Mouse (Mus musculus) adipocyte (in vitro differentiated cells): ENCODE results near the gene Slc38a11.
A peak's percentile ranks its signal among the peaks of the same experiment; 100 is the strongest.

ENCODE experiments used
- DNase-seq: peaks from one replicate; pipeline ENCODE4 v3.0.0-alpha.2; 2016; ENCODE audit warnings: low spot score

Slc38a11 gene

DNA sequence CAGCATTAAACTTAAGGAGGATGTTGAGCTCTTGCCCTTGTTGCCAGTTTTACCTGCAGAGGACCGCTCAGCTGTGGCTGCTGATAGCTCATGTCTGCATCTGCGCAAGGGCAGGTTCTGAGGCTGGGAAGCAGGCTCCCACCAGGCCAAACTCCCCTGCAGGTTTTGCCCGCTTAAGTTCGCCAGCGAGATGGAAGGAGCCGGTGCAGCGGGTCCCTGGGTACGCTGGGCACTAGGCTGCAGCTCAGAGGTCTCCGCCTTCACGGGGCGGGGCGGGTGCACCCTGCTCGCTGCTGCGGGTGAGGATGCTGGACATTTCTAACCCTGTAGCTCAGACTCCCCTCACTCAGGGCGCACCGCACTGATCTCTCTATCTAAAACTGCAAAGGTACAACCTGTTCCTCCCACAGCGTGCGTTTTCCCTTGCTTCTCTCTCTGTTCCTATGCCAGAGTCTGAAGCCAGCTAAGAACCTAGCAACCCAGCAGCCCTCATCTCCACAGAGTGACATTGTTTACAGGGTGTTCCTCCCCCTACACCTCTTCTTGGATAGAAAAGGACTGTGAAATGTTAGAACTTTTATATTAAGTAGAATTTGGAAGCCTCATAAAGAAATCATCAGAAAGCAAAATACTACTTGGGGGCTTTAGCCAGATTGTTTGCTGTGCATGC, at the start of gene Slc38a11:
TSS of gene Slc38a11 (minus strand) at position 207 of the 670 bp plus-strand sequence.
- no peak for DNase-seq

GRCm38 (mm10) chr2:65407110-65407509, 43.3 kb upstream of the Slc38a11 start:
- DNase-seq, result no peak

DNA sequence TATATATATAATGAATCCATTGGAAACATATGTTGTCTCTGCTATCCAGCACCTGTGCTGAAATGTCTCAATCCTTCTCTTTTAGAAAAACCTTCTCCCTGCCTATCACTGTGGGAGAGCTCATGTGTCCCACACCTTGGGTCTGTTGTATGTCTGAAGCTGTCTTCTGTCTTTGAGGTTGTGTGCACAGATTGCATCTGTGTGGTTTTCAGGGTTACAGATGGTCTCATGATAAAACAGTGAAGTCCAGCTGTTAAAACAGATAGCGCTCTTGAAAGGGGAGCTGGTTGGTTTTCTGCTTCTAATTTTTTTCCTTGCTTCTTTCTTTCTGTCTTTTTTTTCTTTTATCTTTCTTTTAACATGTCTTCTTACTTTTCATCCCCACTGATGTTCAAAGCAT, 41.6 kb upstream of the Slc38a11 start:
- DNase-seq, result no peak

- DNase-seq, result peak; percentile 8
Measured at GRCm38 (mm10) chr2:65402001-65402400, 38.2 kb upstream of the Slc38a11 start.

DNA sequence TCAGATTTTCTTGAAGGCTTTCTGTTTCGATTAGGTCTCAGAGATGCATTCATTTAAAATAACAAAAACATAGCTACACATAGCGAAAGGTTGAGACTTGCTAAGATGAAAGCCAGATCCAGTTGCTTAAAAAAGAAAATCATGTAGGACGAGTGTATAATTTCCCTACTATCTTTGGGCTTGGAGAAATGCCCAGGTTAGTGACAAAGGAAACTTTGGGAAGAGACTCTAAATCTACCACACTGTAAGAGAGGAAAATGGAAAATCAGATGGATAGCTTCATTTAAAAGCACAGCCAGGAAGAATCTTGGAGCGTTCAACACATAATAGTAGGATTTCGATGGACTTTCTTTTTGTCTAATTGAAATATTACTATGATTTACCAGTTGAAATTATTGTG, 36.1 kb upstream of the Slc38a11 start:
- no peak for DNase-seq

DNA sequence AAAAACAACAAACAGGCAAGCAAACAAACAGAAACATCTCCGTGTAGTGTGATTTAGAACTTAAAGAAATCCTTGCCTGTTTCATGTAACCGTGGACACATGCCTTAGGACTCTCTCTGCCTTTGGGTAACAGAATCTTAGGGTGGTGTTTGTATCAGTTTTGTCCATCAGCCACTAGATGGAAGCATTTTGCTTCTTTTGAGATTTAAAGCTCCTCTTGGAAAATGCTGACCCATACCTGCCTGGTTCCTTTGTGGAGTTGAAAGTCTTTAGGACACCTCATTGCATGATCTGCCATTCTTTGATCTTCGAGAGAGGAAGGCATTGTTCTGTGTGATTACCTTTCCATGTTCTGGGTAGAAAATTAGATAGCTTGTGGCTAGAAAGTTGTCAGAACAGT, 32.3 kb upstream of the Slc38a11 start:
- DNase-seq, result peak; percentile 61

DNA sequence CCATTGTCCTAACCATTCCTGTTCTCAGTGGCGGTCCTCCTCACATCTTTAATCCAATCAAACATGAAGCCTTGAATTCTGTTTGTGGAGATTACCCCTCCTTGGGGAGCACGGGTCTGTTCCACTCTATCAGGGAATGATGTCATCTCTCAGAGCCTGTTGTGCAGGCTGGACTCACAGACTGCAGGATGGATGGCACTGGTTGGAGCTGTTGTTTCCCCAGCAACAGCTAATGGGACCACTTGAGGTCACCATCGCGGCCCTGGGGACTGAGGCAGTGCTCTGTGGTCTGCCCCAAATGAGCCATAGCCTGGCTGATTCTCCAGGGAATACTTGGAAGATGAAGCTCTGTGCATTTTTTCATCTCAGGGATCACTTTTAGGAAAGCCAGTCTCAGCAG, 29.2 kb upstream of the Slc38a11 start:
- no peak for DNase-seq

DNA sequence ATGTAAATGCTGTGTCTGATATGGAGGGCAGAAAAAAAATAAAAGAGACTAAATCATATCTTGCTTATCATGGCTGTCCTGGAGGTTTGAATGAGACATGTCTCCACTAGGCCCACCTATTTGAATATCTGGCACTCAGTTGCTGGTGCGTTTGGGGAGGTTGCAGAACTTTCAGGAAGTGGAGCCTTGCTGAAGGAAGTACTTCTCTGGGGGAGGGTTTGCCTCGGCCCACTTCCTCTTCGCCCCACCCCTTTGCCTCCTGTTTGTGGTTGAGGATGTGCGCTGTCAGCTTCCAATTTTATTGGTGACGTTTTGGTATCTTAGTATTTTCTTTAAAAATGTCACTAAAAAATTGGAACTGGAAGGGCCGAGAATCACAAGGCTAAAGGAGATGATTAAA, 27.5 kb upstream of the Slc38a11 start:
- DNase-seq, result no peak

GRCm38 (mm10) chr2:65384815-65385214, 21.0 kb upstream of the Slc38a11 start:
- DNase-seq, result no peak

DNA sequence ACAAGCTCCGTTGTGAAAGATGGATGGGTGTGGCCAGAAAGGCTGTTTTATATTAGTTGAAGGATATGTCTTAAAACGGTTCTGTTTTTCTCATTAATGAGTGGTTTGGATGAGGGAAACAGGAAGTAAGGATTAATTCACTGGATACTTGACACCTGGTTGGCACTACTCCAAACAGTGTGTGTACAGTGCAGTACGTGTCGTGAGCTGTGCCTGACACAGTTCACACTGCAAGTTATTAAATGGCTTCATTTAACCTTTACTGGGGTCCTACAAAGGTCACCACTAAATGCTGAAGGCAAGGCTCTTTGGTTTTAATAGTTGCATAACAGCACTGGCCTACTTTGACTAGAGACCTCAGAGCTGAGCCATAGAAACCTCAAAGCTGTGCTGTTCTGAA, 18.7 kb upstream of the Slc38a11 start:
- DNase-seq, result no peak

DNA sequence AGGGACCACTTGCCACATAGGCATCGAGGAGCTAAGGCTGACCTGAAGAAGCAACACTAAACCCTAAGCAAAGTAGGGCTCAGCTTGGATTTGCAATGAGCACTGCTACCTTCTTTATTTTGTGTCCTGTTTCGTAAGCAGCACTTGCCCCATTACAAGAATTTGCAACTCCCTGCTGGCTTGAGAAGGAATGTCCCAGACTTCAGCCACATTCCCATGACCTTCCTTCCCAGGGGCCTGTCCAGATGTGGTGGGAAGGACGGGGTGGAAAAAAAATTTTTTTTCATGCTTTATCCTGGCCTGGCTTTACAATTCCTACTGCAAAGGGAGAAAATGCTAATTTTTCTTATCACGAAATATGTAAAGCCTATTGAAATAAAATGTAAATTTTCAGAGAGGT, 14.6 kb upstream of the Slc38a11 start:
- DNase-seq, result peak; percentile 52

DNA sequence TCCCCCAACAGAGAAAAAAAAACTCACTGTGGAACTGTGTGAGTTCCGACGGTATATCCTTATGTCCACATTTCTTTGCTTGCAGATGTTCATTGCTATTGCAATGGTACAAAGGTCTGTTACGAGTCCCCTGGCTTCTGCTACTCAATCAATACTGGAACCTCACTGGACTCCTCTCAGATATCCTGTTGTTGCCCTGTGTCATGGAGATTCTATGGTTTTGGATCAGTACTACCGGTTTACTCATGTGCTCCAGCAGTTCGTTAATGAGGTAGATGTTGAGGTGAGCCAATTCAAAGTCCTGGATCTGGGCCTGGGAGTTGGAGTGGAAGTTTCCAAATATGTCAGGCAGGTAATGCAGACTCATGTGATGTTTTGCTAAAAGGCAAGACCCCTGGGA, 10.6 kb upstream of the Slc38a11 start:
- no peak for DNase-seq

GRCm38 (mm10) chr2:65373076-65373475, 9.2 kb upstream of the Slc38a11 start:
- DNase-seq, result no peak

DNA sequence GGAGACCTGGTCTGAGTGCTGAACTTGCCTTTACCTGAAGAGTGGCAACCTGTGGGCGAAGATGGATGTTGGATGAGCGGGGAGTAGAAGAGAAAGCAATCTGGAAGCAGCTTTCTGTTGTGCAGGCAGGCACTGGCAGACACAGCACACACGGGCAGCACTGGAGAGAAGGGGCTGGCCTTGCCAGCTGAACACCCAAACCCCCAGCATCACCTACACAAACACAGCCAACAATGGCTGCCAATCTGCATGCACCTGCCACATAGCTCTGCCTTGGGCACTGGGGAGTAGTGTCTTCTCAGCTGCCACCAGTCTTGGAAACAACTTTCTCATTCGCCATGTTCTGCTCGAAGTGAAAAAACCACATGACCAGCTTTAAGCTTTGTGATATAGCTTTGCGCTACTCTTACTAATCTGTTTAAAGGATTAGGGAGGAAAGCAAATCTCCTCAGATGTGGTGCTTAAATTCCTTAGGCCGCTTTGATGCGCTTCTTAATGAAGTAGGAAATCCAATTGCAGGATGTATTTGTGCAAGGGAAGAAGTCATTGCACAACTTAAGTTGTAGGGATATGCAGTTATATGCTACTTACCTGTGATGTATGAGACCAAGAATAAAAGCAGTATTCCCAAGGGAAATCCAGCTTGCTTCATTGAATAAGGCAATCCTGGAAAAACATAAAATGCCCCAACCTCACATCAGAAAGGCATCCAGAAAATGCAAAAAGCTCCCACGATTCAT, 2.9 kb downstream of the Slc38a11 start:
- DNase-seq, result no peak

DNA sequence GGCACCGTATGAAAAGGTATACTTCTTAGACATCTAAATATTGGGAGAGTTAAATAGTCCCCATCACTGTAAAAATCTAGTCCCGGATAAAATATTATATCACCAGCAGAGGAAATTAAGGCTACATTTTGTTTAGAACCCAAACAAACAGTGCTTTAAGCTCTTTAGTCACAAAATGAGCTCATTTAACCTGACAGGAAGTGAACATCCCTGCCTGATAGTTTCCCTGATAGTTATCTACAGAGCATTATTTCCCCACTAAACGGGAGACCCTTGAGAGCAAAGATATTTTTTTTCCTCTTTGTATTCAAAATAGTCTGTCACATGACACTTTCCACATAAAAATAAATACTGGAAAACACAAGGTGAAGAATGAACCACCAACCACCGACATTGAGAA, 16.5 kb downstream of the Slc38a11 start:
- DNase-seq, result no peak

DNA sequence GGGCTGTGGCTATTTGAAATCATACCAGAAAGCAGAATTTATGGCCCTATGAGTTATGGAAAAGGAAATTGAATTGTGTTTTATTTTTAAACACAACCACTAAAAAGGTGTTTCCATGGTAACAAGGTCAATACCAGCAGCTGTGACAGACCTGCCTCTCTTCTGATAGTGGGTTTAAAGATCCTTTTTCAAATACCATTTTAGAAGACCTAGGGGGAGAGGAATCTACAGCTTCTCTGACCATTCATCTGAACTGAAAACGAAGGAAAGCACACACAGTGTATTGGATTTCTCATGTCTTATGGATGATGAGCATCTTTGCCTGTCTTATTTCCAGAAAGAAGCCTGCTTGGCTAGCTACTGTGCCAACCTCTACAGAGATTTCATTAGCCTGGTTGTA, 16.9 kb downstream of the Slc38a11 start:
- DNase-seq, result no peak

DNA sequence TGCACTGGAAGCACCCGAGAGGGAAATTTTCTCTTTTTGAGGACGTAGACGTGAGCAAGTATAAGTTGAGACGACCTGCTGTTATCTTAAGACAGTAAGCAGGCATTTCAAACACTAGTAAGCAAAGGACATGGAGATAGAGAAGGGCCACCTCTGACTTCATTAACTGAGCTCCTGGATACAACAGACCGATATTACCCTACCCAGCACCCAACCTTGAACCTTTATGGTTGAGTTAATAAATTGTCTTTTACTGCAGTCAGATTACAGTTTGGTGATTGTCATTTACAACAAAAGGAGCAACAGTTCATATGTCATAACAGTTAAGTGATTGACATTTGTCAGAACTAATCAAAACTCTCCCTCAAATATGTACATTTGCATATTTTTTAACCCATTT, 17.8 kb downstream of the Slc38a11 start:
- no peak for DNase-seq

- DNase-seq, result no peak
Measured at GRCm38 (mm10) chr2:65342057-65342456, 21.8 kb downstream of the Slc38a11 start.

GRCm38 (mm10) chr2:65340839-65341238, 23.0 kb downstream of the Slc38a11 start:
- no peak for DNase-seq

GRCm38 (mm10) chr2:65337378-65338140, 26.3 kb downstream of the Slc38a11 start:
- peak; percentile 83 for DNase-seq

- no peak for DNase-seq
Measured at GRCm38 (mm10) chr2:65336608-65337007, 27.2 kb downstream of the Slc38a11 start.

GRCm38 (mm10) chr2:65334091-65334490, 29.7 kb downstream of the Slc38a11 start:
- no peak for DNase-seq

GRCm38 (mm10) chr2:65331321-65331720, 32.5 kb downstream of the Slc38a11 start:
- DNase-seq, result peak; percentile 61
